Mouse (Mus musculus) hindbrain, embryonic 16.5 days (tissue): ENCODE measurements at regions not wholly inside any gene's neighbourhood (a gene's known extent, or its start where the extent isn't known, plus 50 kb on each side); places are given as distances from the start of the nearest gene placed in this dataset.

Source experiments
- ATAC-seq: fragments of 200-750 bp; cut with Nextera tagmentation; 2 replicates; pipeline ENCODE4 v1.8.0; 2017; ENCODE audit warnings: moderate TSS enrichment, moderate library complexity
- H3K27ac ChIP-seq: fragments of 300-500 bp; sonication (generic); 2 replicates; pipeline ENCODE4 v1.5.1; 2014; ENCODE audit warnings: low read depth, mild to moderate bottlenecking, control low read depth, low read length, moderate library complexity
- H3K27me3 ChIP-seq: fragments of 300-500 bp; sonication (generic); replicated peaks from 2 replicates; pipeline ENCODE4 v1.6.1; 2014; ENCODE audit warnings: low read length; ENCODE audit not compliant: control insufficient read depth, insufficient read depth
- H3K36me3 ChIP-seq: fragments of 300-500 bp; sonication (generic); 2 replicates; pipeline ENCODE4 v1.6.1; 2014; ENCODE audit warnings: mild to moderate bottlenecking, low read length, moderate library complexity, mixed read lengths; ENCODE audit not compliant: control insufficient read depth, insufficient read depth
- H3K4me1 ChIP-seq: fragments of 300-500 bp; sonication (generic); 2 replicates; pipeline ENCODE4 v1.6.1; 2014; ENCODE audit warnings: low read depth, low read length; ENCODE audit not compliant: control insufficient read depth, insufficient read depth
- H3K4me2 ChIP-seq: fragments of 300-500 bp; sonication (generic); 2 replicates; pipeline ENCODE4 v1.6.1; 2014; ENCODE audit warnings: mild to moderate bottlenecking, low read length, control low read depth, moderate library complexity
- H3K4me3 ChIP-seq: fragments of 300-500 bp; sonication (generic); 2 replicates; pipeline ENCODE4 v1.5.1; 2014; ENCODE audit warnings: mild to moderate bottlenecking, low read length, control low read depth, moderate library complexity
- H3K9ac ChIP-seq: fragments of 300-500 bp; sonication (generic); 2 replicates; pipeline ENCODE4 v1.6.1; 2014; ENCODE audit warnings: low read depth, mild to moderate bottlenecking, control low read depth, low read length, moderate library complexity
- H3K9me3 ChIP-seq: fragments of 300-500 bp; sonication (generic); 2 replicates; pipeline ENCODE4 v1.6.1; 2014; ENCODE audit warnings: mild to moderate bottlenecking, low read length, moderate library complexity; ENCODE audit not compliant: control insufficient read depth
- WGBS: fragments of 180-500 bp; shearing (Covaris S2); extraction: QIAGEN DNeasy Blood & Tissue Kit; methylation state at CpG from one replicate; pipeline ENCODE4 v1.1.7; 2014; 5-methylcytosine and 5-hydroxymethylcytosine counted together

GRCm38 (mm10) chr6:107968694-107969093 is 96.2 kb upstream of the Setmar start:
- Histone ChIP-seq H3K9me3 (no peaks in the 10 kb centered on the region), H3K4me3 (no peak overlapping the region), H3K27me3 (no peaks in the 10 kb centered on the region), H3K27ac (no peak overlapping the region), H3K36me3 (no peaks in the 10 kb centered on the region), H3K4me1 (no peaks in the 10 kb centered on the region), H3K4me2 (no peak overlapping the region), H3K9ac (no peak overlapping the region)
- no peak for ATAC-seq
- 92% methylated on average over 2 of the region's 2 CpGs for WGBS

GRCm38 (mm10) chr6:107998921-107999690 is 65.7 kb upstream of the Setmar start:
- Histone ChIP-seq H3K9ac (no peak overlapping the region), H3K27me3 (no peaks in the 10 kb centered on the region), H3K36me3 (no peaks in the 10 kb centered on the region), H3K4me2 (no peak overlapping the region), H3K4me1 (no peaks in the 10 kb centered on the region), H3K27ac (no peak overlapping the region), H3K9me3 (no peaks in the 10 kb centered on the region), H3K4me3 (no peak overlapping the region)
- ATAC-seq, result peak; percentile 83
- WGBS, result 72% methylated on average over 8 of the region's 8 CpGs

GRCm38 (mm10) chr6:108003231-108003630 is 61.6 kb upstream of the Setmar start:
- H3K4me2 ChIP-seq, result no peak overlapping the region
- no peaks in the 10 kb centered on the region for H3K27me3 ChIP-seq
- no peaks in the 10 kb centered on the region for H3K9me3 ChIP-seq
- ATAC-seq, result no peak
- H3K4me1 ChIP-seq, result no peaks in the 10 kb centered on the region
- no peak overlapping the region for H3K27ac ChIP-seq
- H3K9ac ChIP-seq, result no peak overlapping the region
- WGBS, result 76% methylated on average over 1 of the region's 1 CpGs
- no peaks in the 10 kb centered on the region for H3K36me3 ChIP-seq
- H3K4me3 ChIP-seq, result no peak overlapping the region

- Histone ChIP-seq H3K27ac (no peak overlapping the region), H3K4me1 (no peaks in the 10 kb centered on the region), H3K36me3 (no peaks in the 10 kb centered on the region), H3K9me3 (no peaks in the 10 kb centered on the region; the same call in 1 of the 2 replicates), H3K4me3 (no peak overlapping the region), H3K4me2 (no peak overlapping the region), H3K9ac (no peak overlapping the region), H3K27me3 (no peaks in the 10 kb centered on the region)
- no peak for ATAC-seq
- WGBS, result 52% methylated on average over 1 of the region's 1 CpGs
Observed at GRCm38 (mm10) chr6:108008323-108008722, 56.5 kb upstream of the Setmar start.
